Mouse (Mus musculus): ENCODE results near the gene Jmjd7. TPM values are rescaled to one million over a fixed set of nuclear protein-coding genes. Genes with fewer than 3 reads are reported as not detected.

Gene Jmjd7
- polyA plus RNA-seq (2016; fragmentation: Nextera tagmentation; extraction: Ambion mirVana) = 19.8 and 25.1 TPM in 2 replicates

DNA sequence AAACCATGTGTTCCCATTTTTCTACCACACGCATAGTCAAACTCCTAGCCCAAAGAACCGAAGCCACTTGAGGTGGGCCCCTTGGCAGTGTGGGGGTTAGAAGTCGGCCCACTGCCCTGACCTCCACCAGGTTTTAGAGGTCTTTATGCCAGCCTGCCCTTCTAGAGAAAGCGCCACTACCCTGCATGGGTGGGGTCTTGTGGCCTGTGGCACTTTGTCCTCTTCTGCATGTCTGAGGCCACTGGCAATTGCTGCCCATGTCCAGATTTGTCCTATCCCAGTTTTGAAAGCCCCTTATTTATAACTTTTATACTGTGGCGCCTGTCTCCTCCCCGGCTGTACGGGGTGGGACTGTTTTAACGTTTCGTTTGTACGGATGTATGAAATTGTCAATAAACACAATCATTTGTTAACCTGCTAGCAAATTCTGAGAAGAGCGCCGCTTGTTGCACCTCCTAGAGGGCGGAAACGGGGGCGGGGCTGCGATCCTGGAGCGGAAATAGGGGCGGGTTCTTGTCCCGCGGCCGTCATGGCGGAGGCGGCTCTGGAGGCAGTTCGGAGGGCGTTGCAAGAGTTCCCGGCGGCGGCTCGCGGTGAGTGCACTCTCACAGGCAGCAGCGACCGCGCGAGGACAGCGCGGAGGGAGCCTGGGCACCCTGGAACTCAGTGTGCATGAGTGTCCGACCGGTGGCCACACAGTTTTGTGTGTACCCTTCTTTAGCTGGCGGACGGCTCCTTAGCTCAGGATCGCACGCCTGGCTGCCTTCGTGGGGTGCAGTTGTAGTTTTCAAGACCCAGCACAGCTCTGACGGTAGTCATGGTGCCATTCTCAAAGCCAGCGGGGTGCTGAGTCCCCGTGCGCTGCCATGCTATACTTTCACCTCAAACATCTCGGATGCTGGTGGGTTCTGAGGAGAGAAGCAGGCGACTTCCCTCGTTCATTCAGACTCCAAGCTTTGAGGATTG lies at the start of gene Jmjd7, which contains the start of gene Gm28042:
TSS of gene Jmjd7 (plus strand) at position 500 of the 966 bp plus-strand sequence.
TSS of gene Gm28042 (plus strand) at position 510 of the 966 bp plus-strand sequence.
- DNase-seq (ENCODE audit: low spot score) = peak; percentile 93
- Histone ChIP-seq H3K4me3 (peak within 1 kb of the TSS; percentile 88), H3K36me3 (peaks cover 66% of the 10 kb centered on the region), H3K4me1 (peaks cover 20% of the 10 kb centered on the region), H3K27ac (peak within 1 kb of the TSS; percentile 93), H3K27me3 (ENCODE audit: low read depth, poor library complexity, severe bottlenecking) (no peaks in the 10 kb centered on the region), H3K9me3 (replicated peaks) (no peaks in the 10 kb centered on the region)
- WGBS = 6% methylated on average over 50 of the region's 50 CpGs

GRCm38 (mm10) chr2:119980343-119980986 lies 46.8 kb upstream of the Jmjd7 start:
- Histone ChIP-seq H3K9me3 (replicated peaks) (no peaks in the 10 kb centered on the region), H3K4me3 (no peak overlapping the region), H3K27me3 (ENCODE audit: low read depth, poor library complexity, severe bottlenecking) (no peaks in the 10 kb centered on the region), H3K4me1 (peaks cover 7% of the 10 kb centered on the region), H3K27ac (no peak overlapping the region), H3K36me3 (peaks cover 14% of the 10 kb centered on the region)
- no peak for DNase-seq (ENCODE audit: low spot score)
- WGBS = 83% methylated on average over 7 of the region's 7 CpGs

DNA sequence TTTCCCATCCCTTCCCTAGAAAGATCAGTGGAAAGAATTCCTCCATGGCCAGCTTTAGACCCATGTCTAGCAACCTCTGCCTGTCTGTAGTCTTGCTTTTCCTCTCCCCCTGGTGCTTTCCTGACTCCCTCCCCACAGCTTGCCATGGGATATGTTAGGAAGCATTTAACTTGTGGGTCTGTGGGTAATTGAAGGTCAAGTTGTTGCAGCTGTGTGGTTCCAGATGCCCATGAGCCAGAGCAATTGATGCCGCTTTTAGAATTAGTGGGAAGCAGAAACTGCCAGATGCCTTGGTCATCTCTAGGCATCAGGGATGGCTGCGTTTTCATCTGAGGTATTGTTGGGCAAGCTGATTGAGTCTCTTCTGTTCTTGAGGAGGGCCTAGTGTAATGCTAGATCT lies 45.7 kb upstream of the Jmjd7 start:
- H3K4me3 ChIP-seq = no peak overlapping the region
- H3K27ac ChIP-seq = no peak overlapping the region
- no peak for DNase-seq (ENCODE audit: low spot score)
- peaks cover 14% of the 10 kb centered on the region for H3K36me3 ChIP-seq
- no peaks in the 10 kb centered on the region for H3K9me3 ChIP-seq (replicated peaks)
- peaks cover 7% of the 10 kb centered on the region for H3K4me1 ChIP-seq
- no peaks in the 10 kb centered on the region for H3K27me3 ChIP-seq (ENCODE audit: low read depth, poor library complexity, severe bottlenecking)
- 72% methylated on average over 2 of the region's 2 CpGs for WGBS

GRCm38 (mm10) chr2:119985871-119986270 lies 41.4 kb upstream of the Jmjd7 start:
- no peaks in the 10 kb centered on the region for H3K9me3 ChIP-seq (replicated peaks)
- WGBS = 80% methylated on average over 8 of the region's 8 CpGs
- H3K4me1 ChIP-seq = peaks cover 7% of the 10 kb centered on the region
- H3K4me3 ChIP-seq = no peak overlapping the region
- H3K36me3 ChIP-seq = peaks cover 14% of the 10 kb centered on the region
- H3K27me3 ChIP-seq (ENCODE audit: low read depth, poor library complexity, severe bottlenecking) = no peaks in the 10 kb centered on the region
- no peak overlapping the region for H3K27ac ChIP-seq
- no peak for DNase-seq (ENCODE audit: low spot score)

DNA sequence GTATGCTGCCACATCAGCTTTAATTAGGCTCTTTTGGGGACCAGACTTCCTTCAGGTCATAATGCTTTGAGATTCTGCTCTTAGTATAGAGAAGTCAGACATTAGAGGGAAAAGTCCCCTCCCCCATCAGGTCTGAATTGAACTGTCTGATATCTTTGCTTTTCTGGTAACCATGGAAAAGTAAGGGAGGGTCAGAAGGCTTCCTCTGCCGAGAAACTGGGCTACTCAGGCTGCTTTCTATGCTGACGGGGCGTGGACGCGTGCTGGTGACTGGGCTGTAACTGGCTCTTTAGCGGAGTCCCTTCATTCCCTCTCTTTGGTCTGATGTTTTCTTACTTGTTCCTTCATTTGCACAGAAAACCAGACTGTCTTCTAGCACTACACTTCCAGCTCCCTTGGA lies 40.9 kb upstream of the Jmjd7 start:
- Histone ChIP-seq H3K36me3 (peaks cover 14% of the 10 kb centered on the region), H3K27ac (no peak overlapping the region), H3K4me1 (peaks cover 5% of the 10 kb centered on the region), H3K4me3 (no peak overlapping the region), H3K27me3 (ENCODE audit: low read depth, poor library complexity, severe bottlenecking) (no peaks in the 10 kb centered on the region), H3K9me3 (replicated peaks) (no peaks in the 10 kb centered on the region)
- no peak for DNase-seq (ENCODE audit: low spot score)
- 83% methylated on average over 6 of the region's 6 CpGs for WGBS

DNA sequence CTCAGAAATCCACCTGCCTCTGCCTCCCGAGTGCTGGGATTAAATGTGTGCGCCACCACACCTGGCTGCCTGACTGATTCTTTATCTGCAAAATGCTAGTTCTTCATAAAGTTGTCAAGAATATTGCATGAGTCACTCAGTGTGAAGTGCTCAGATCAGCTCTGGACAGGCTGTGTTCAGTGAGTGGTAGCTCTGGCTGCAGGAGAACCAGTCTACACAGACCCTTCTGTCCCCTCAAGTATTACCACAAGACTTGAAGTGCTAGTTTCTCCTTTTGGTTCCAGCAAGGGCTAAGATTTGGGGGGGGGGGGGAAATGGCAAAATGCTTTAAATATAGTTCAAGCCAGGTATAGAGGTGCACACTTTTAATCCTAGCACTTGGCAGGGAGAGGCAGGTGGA lies 39.8 kb upstream of the Jmjd7 start:
- Histone ChIP-seq H3K27me3 (ENCODE audit: low read depth, poor library complexity, severe bottlenecking) (no peaks in the 10 kb centered on the region), H3K4me1 (no peaks in the 10 kb centered on the region), H3K9me3 (replicated peaks) (no peaks in the 10 kb centered on the region), H3K27ac (no peak overlapping the region), H3K36me3 (peaks cover 6% of the 10 kb centered on the region; the same call in 1 of the 2 replicates), H3K4me3 (no peak overlapping the region)
- WGBS = 95% methylated on average over 2 of the region's 2 CpGs
- no peak for DNase-seq (ENCODE audit: low spot score)

DNA sequence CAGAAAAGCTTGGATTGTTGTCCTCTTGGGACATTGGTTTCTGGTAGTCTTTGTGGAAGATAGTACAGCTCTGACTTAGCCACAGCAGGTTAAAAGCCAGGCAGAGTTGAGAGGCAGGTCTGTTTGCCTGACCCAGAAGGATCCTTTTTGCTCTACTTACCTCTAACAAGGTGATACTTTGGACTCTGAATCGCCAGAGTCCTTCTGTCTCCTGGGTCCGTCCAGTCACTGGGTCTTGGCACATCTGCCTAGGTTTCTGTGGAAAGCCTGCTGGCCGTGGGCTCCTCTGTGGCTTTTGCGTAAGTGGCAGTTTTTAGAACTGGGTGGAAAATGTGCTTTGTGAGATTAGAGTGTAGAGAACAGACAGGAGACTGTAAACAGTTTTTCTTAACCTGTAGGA lies 38.3 kb upstream of the Jmjd7 start:
- Histone ChIP-seq H3K27ac (no peak overlapping the region), H3K27me3 (ENCODE audit: low read depth, poor library complexity, severe bottlenecking) (no peaks in the 10 kb centered on the region), H3K4me3 (no peak overlapping the region), H3K4me1 (no peaks in the 10 kb centered on the region), H3K36me3 (no peaks in the 10 kb centered on the region), H3K9me3 (replicated peaks) (no peaks in the 10 kb centered on the region)
- no peak for DNase-seq (ENCODE audit: low spot score)
- WGBS = 90% methylated on average over 4 of the region's 4 CpGs

DNA sequence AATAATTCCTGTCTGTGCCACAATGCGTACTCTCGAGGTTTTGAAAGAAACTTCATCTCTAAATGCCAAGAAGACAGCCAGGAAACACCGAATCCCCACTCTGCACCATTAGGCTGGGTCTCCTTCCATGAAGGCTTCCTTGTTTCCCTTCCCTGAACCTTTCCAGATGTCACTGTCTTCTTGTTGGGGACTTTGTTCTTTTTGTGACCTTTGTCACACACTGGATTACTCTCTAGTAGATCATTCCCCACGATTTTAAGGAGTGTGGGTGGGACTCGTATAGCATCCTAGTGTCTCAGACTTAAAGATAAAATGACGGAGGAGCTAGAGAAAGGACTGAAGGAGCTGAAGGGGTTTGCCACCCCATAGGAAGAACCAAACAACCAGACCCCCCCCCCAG lies 36.4 kb upstream of the Jmjd7 start:
- WGBS = 88% methylated on average over 6 of the region's 6 CpGs
- H3K9me3 ChIP-seq (replicated peaks) = no peaks in the 10 kb centered on the region
- H3K27ac ChIP-seq = no peak overlapping the region
- no peak overlapping the region for H3K4me3 ChIP-seq
- H3K27me3 ChIP-seq (ENCODE audit: low read depth, poor library complexity, severe bottlenecking) = no peaks in the 10 kb centered on the region
- peaks cover 12% of the 10 kb centered on the region for H3K4me1 ChIP-seq
- H3K36me3 ChIP-seq = no peaks in the 10 kb centered on the region
- DNase-seq (ENCODE audit: low spot score) = no peak

- H3K9me3 ChIP-seq (replicated peaks) = no peaks in the 10 kb centered on the region
- H3K36me3 ChIP-seq = no peaks in the 10 kb centered on the region; the same call in 1 of the 2 replicates
- WGBS = 92% methylated on average over 2 of the region's 2 CpGs
- H3K4me1 ChIP-seq = peaks cover 27% of the 10 kb centered on the region
- no peak for DNase-seq (ENCODE audit: low spot score)
- no peaks in the 10 kb centered on the region for H3K27me3 ChIP-seq (ENCODE audit: low read depth, poor library complexity, severe bottlenecking)
- H3K4me3 ChIP-seq = no peak overlapping the region
- no peak overlapping the region for H3K27ac ChIP-seq
Observed at GRCm38 (mm10) chr2:119992349-119992748, 34.9 kb upstream of the Jmjd7 start.

GRCm38 (mm10) chr2:119993515-119993914 lies 33.8 kb upstream of the Jmjd7 start:
- 72% methylated on average over 2 of the region's 2 CpGs for WGBS
- H3K27ac ChIP-seq = no peak overlapping the region
- H3K36me3 ChIP-seq = no peaks in the 10 kb centered on the region; the same call in 1 of the 2 replicates

DNA sequence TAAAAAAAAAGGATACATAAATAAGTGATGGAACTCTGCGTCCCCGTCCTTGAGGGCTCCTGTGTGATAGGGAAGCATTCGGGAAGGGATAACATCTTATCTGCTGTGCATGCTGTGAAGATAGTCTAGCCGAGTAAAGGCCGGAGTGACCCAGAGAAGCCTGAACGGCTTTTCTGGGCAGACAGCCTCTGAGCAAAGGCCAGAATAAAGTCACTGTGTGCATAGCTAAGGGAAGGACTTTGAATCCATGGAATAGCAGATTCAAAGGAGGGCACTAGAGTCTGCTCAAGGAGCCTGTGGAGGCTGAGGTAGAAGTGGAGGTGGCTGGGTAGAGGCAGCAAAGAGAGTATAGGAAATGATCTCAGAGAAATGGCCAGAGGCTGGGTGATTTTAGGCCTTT lies 32.4 kb upstream of the Jmjd7 start:
- no peak for DNase-seq (ENCODE audit: low spot score)
- no peak overlapping the region for H3K4me3 ChIP-seq
- no peaks in the 10 kb centered on the region for H3K27me3 ChIP-seq (ENCODE audit: low read depth, poor library complexity, severe bottlenecking)
- peaks cover 3% of the 10 kb centered on the region for H3K36me3 ChIP-seq
- no peaks in the 10 kb centered on the region for H3K9me3 ChIP-seq (replicated peaks)
- H3K4me1 ChIP-seq = peaks cover 29% of the 10 kb centered on the region
- H3K27ac ChIP-seq = peak overlapping the region; percentile 85
- WGBS = 93% methylated on average over 6 of the region's 6 CpGs

More at GRCm38 (mm10) chr2:119993515-119993914, 33.8 kb upstream of the Jmjd7 start:
- Histone ChIP-seq H3K27me3 (ENCODE audit: low read depth, poor library complexity, severe bottlenecking) (no peaks in the 10 kb centered on the region), H3K4me1 (peaks cover 29% of the 10 kb centered on the region), H3K4me3 (no peak overlapping the region), H3K9me3 (replicated peaks) (no peaks in the 10 kb centered on the region)
- DNase-seq (ENCODE audit: low spot score) = no peak

GRCm38 (mm10) chr2:119995391-119996281 lies 31.6 kb upstream of the Jmjd7 start:
- H3K4me3 ChIP-seq = no peak overlapping the region
- peaks cover 29% of the 10 kb centered on the region for H3K4me1 ChIP-seq
- peaks cover 3% of the 10 kb centered on the region for H3K36me3 ChIP-seq
- WGBS = 54% methylated on average over 9 of the region's 9 CpGs
- no peaks in the 10 kb centered on the region for H3K9me3 ChIP-seq (replicated peaks)
- peak overlapping the region; percentile 85 for H3K27ac ChIP-seq
- no peaks in the 10 kb centered on the region for H3K27me3 ChIP-seq (ENCODE audit: low read depth, poor library complexity, severe bottlenecking)
- DNase-seq (ENCODE audit: low spot score) = peak; percentile 55
